Mouse (Mus musculus) fat pad, adult 2 months (tissue): Measurements from ENCODE around the gene Scarb1.
"Not testable (repeated sequence)": the region's sequence is repeated elsewhere in the genome, so short reads cannot be mapped to it uniquely, and the experiment has no call there.

Experiments
- DNase-seq: peaks from one replicate; pipeline ENCODE4 v3.0.0-alpha.2; 2011; ENCODE audit warnings: low read depth, low spot score; ENCODE audit errors: extremely low read depth

The Scarb1 gene

GRCm38 (mm10) chr5:125340547-125341262, at the start of gene Scarb1:
Gene Scarb1, minus strand, starts transcription at chr5:125341094.
- DNase-seq: no peak

- DNase-seq: no peak
These were observed 48.9 kb upstream of the Scarb1 start, which contains the start of gene Ubc for GRCm38 (mm10) chr5:125389579-125390441. Gene Ubc, minus strand, starts transcription at chr5:125390202.

GRCm38 (mm10) chr5:125389131-125389578, 48.3 kb upstream of the Scarb1 start, which contains the start of gene Gm10382:
Gene Gm10382, plus strand, starts transcription at chr5:125389322.
- no peak for DNase-seq

GRCm38 (mm10) chr5:125388358-125389092, 47.6 kb upstream of the Scarb1 start:
- no peak for DNase-seq

- DNase-seq: not testable (repeated sequence)
These were observed 46.4 kb upstream of the Scarb1 start for GRCm38 (mm10) chr5:125387295-125387694.

GRCm38 (mm10) chr5:125385215-125385940, 44.5 kb upstream of the Scarb1 start:
- no peak for DNase-seq

- no peak for DNase-seq
These were observed 43.8 kb upstream of the Scarb1 start for GRCm38 (mm10) chr5:125384512-125385214.

- DNase-seq: no peak
These were observed 42.9 kb upstream of the Scarb1 start for GRCm38 (mm10) chr5:125383637-125384420.

- no peak for DNase-seq
These were observed 42.0 kb upstream of the Scarb1 start for GRCm38 (mm10) chr5:125382673-125383558.

- DNase-seq: no peak
These were observed 41.2 kb upstream of the Scarb1 start for GRCm38 (mm10) chr5:125381954-125382672.

- DNase-seq: no peak
These were observed 38.0 kb upstream of the Scarb1 start for GRCm38 (mm10) chr5:125378919-125379318.

GRCm38 (mm10) chr5:125377214-125377613, 36.3 kb upstream of the Scarb1 start:
- no peak for DNase-seq

- DNase-seq: no peak
These were observed 35.0 kb upstream of the Scarb1 start for GRCm38 (mm10) chr5:125375871-125376270.

- DNase-seq: no peak
These were observed 31.1 kb upstream of the Scarb1 start for GRCm38 (mm10) chr5:125372027-125372426.

- no peak for DNase-seq
These were observed 30.2 kb upstream of the Scarb1 start for GRCm38 (mm10) chr5:125370950-125371693.

- DNase-seq: no peak
These were observed 27.7 kb upstream of the Scarb1 start for GRCm38 (mm10) chr5:125368568-125368967.

- no peak for DNase-seq
These were observed 27.3 kb upstream of the Scarb1 start for GRCm38 (mm10) chr5:125368156-125368555.
